Mouse (Mus musculus): ENCODE measurements around the gene Golga7b. TPM values are rescaled to one million over a fixed set of nuclear protein-coding genes. Genes with fewer than 3 reads are reported as not detected.

The Golga7b gene
- polyA plus RNA-seq, 1 experiment from 2014 or later = 0.09 TPM

GRCm38 (mm10) chr19:42226451-42226850 lies 20.9 kb upstream of the Golga7b start:
- no peak overlapping the region for H3K4me3 ChIP-seq
- H3K36me3 ChIP-seq = no peaks in the 10 kb centered on the region
- H3K9me3 ChIP-seq = no peaks in the 10 kb centered on the region
- no peak overlapping the region for H3K4me2 ChIP-seq
- no peak overlapping the region for H3K9ac ChIP-seq
- no peak for ATAC-seq (ENCODE audit: borderline replicate concordance, extremely low read depth, low FRiP score, low TSS enrichment)
- no peaks in the 10 kb centered on the region for H3K4me1 ChIP-seq
- WGBS = 73% methylated on average over 10 of the region's 10 CpGs
- no peaks in the 10 kb centered on the region for H3K27me3 ChIP-seq
- no peak overlapping the region for H3K27ac ChIP-seq

- 69% methylated on average over 17 of the region's 17 CpGs for WGBS
- no peaks in the 10 kb centered on the region for H3K36me3 ChIP-seq
- no peak overlapping the region for H3K9ac ChIP-seq
- H3K27me3 ChIP-seq = no peaks in the 10 kb centered on the region
- H3K4me1 ChIP-seq = no peaks in the 10 kb centered on the region
- H3K27ac ChIP-seq = no peak overlapping the region
- no peak overlapping the region for H3K4me3 ChIP-seq
- H3K9me3 ChIP-seq = no peaks in the 10 kb centered on the region
- H3K4me2 ChIP-seq = no peak overlapping the region
- ATAC-seq (ENCODE audit: borderline replicate concordance, extremely low read depth, low FRiP score, low TSS enrichment) = no peak
These were observed 17.7 kb upstream of the Golga7b start for GRCm38 (mm10) chr19:42229499-42230287.

GRCm38 (mm10) chr19:42230288-42230568 lies 17.1 kb upstream of the Golga7b start:
- Histone ChIP-seq H3K4me3 (no peak overlapping the region), H3K36me3 (no peaks in the 10 kb centered on the region), H3K4me2 (no peak overlapping the region), H3K9ac (no peak overlapping the region), H3K27me3 (no peaks in the 10 kb centered on the region), H3K4me1 (no peaks in the 10 kb centered on the region), H3K27ac (no peak overlapping the region), H3K9me3 (no peaks in the 10 kb centered on the region)
- WGBS = 66% methylated on average over 5 of the region's 5 CpGs
- no peak for ATAC-seq (ENCODE audit: borderline replicate concordance, extremely low read depth, low FRiP score, low TSS enrichment)

- no peaks in the 10 kb centered on the region for H3K36me3 ChIP-seq
- H3K9ac ChIP-seq = no peak overlapping the region
- H3K4me3 ChIP-seq = no peak overlapping the region
- 73% methylated on average over 13 of the region's 13 CpGs for WGBS
- no peaks in the 10 kb centered on the region for H3K27me3 ChIP-seq
- H3K27ac ChIP-seq = no peak overlapping the region
- no peak for ATAC-seq (ENCODE audit: borderline replicate concordance, extremely low read depth, low FRiP score, low TSS enrichment)
- H3K4me1 ChIP-seq = no peaks in the 10 kb centered on the region
- H3K9me3 ChIP-seq = no peaks in the 10 kb centered on the region
- no peak overlapping the region for H3K4me2 ChIP-seq
These were observed 16.4 kb upstream of the Golga7b start for GRCm38 (mm10) chr19:42230986-42231385.

- Histone ChIP-seq H3K27me3 (no peaks in the 10 kb centered on the region), H3K4me2 (no peak overlapping the region), H3K9ac (no peak overlapping the region), H3K27ac (no peak overlapping the region), H3K4me1 (no peaks in the 10 kb centered on the region), H3K36me3 (no peaks in the 10 kb centered on the region), H3K9me3 (no peaks in the 10 kb centered on the region), H3K4me3 (no peak overlapping the region)
- WGBS = 29% methylated on average over 4 of the region's 4 CpGs
- ATAC-seq (ENCODE audit: borderline replicate concordance, extremely low read depth, low FRiP score, low TSS enrichment) = no peak
These were observed 9.6 kb upstream of the Golga7b start for GRCm38 (mm10) chr19:42237602-42238340.

GRCm38 (mm10) chr19:42238341-42238715 lies 9.0 kb upstream of the Golga7b start:
- WGBS = 58% methylated on average over 7 of the region's 7 CpGs
- H3K9ac ChIP-seq = no peak overlapping the region

GRCm38 (mm10) chr19:42240881-42241280 lies 6.5 kb upstream of the Golga7b start:
- Histone ChIP-seq H3K27me3 (no peaks in the 10 kb centered on the region), H3K4me2 (no peak overlapping the region), H3K9me3 (no peaks in the 10 kb centered on the region), H3K4me1 (no peaks in the 10 kb centered on the region), H3K27ac (no peak overlapping the region), H3K36me3 (no peaks in the 10 kb centered on the region), H3K4me3 (no peak overlapping the region), H3K9ac (no peak overlapping the region)
- WGBS = 51% methylated on average over 8 of the region's 8 CpGs
- ATAC-seq (ENCODE audit: borderline replicate concordance, extremely low read depth, low FRiP score, low TSS enrichment) = no peak

More at GRCm38 (mm10) chr19:42238341-42238715, 9.0 kb upstream of the Golga7b start:
- H3K27ac ChIP-seq = no peak overlapping the region
- no peaks in the 10 kb centered on the region for H3K27me3 ChIP-seq
- no peak for ATAC-seq (ENCODE audit: borderline replicate concordance, extremely low read depth, low FRiP score, low TSS enrichment)
- no peaks in the 10 kb centered on the region for H3K9me3 ChIP-seq
- no peak overlapping the region for H3K4me3 ChIP-seq
- no peak overlapping the region for H3K4me2 ChIP-seq
- H3K36me3 ChIP-seq = no peaks in the 10 kb centered on the region
- no peaks in the 10 kb centered on the region for H3K4me1 ChIP-seq

- WGBS = 32% methylated on average over 3 of the region's 3 CpGs
- no peak overlapping the region for H3K4me3 ChIP-seq
- H3K36me3 ChIP-seq = no peaks in the 10 kb centered on the region
- no peaks in the 10 kb centered on the region for H3K27me3 ChIP-seq
- no peak for ATAC-seq (ENCODE audit: borderline replicate concordance, extremely low read depth, low FRiP score, low TSS enrichment)
- H3K9me3 ChIP-seq = no peaks in the 10 kb centered on the region
- no peak overlapping the region for H3K4me2 ChIP-seq
- H3K4me1 ChIP-seq = no peaks in the 10 kb centered on the region
- H3K27ac ChIP-seq = no peak overlapping the region
- no peak overlapping the region for H3K9ac ChIP-seq
These were observed 4.0 kb upstream of the Golga7b start for GRCm38 (mm10) chr19:42243401-42243800.

GRCm38 (mm10) chr19:42246626-42247025 lies 748 bp upstream of the Golga7b start:
- no peaks in the 10 kb centered on the region for H3K9me3 ChIP-seq
- H3K9ac ChIP-seq = no peak overlapping the region
- H3K4me3 ChIP-seq = no peak overlapping the region
- H3K27me3 ChIP-seq = no peaks in the 10 kb centered on the region
- no peak overlapping the region for H3K4me2 ChIP-seq
- no peak for ATAC-seq (ENCODE audit: borderline replicate concordance, extremely low read depth, low FRiP score, low TSS enrichment)
- H3K4me1 ChIP-seq = no peaks in the 10 kb centered on the region
- WGBS = 39% methylated on average over 5 of the region's 5 CpGs
- no peaks in the 10 kb centered on the region for H3K36me3 ChIP-seq
- H3K27ac ChIP-seq = no peak overlapping the region

GRCm38 (mm10) chr19:42249976-42250914 lies 2.9 kb downstream of the Golga7b start:
- no peaks in the 10 kb centered on the region for H3K9me3 ChIP-seq
- H3K36me3 ChIP-seq = no peaks in the 10 kb centered on the region
- no peak overlapping the region for H3K27ac ChIP-seq
- peaks cover under 1% of the 10 kb centered on the region; the same call in 1 of the 2 replicates for H3K4me1 ChIP-seq
- WGBS = 66% methylated on average over 11 of the region's 11 CpGs
- no peak overlapping the region for H3K4me3 ChIP-seq
- no peak for ATAC-seq (ENCODE audit: borderline replicate concordance, extremely low read depth, low FRiP score, low TSS enrichment)
- H3K27me3 ChIP-seq = peaks cover 14% of the 10 kb centered on the region
- no peak overlapping the region for H3K4me2 ChIP-seq
- no peak overlapping the region for H3K9ac ChIP-seq

GRCm38 (mm10) chr19:42255438-42255783 lies 8.0 kb downstream of the Golga7b start:
- 0% methylated on average over 8 of the region's 23 CpGs for WGBS
- peaks cover 18% of the 10 kb centered on the region for H3K27me3 ChIP-seq
- peak overlapping the region; percentile 57 for H3K4me2 ChIP-seq
- ATAC-seq (ENCODE audit: borderline replicate concordance, extremely low read depth, low FRiP score, low TSS enrichment) = peak; percentile 50; the same call in 1 of the 2 replicates
- H3K9ac ChIP-seq = no peak overlapping the region
- H3K27ac ChIP-seq = no peak overlapping the region
- peaks cover 6% of the 10 kb centered on the region; the same call in 1 of the 2 replicates for H3K4me1 ChIP-seq
- H3K36me3 ChIP-seq = no peaks in the 10 kb centered on the region
- peak overlapping the region; percentile 30 for H3K4me3 ChIP-seq
- H3K9me3 ChIP-seq = no peaks in the 10 kb centered on the region
